Mouse (Mus musculus): ENCODE measurements around the gene Selenoh. TPM values are rescaled to one million over a fixed set of nuclear protein-coding genes. Genes with fewer than 3 reads are reported as not detected.
A peak's percentile ranks its signal among the peaks of the same experiment; 100 is the strongest.

Gene Selenoh
- total RNA-seq, 2 experiments from 2014 or later: 55.4 to 67.6 TPM

DNA sequence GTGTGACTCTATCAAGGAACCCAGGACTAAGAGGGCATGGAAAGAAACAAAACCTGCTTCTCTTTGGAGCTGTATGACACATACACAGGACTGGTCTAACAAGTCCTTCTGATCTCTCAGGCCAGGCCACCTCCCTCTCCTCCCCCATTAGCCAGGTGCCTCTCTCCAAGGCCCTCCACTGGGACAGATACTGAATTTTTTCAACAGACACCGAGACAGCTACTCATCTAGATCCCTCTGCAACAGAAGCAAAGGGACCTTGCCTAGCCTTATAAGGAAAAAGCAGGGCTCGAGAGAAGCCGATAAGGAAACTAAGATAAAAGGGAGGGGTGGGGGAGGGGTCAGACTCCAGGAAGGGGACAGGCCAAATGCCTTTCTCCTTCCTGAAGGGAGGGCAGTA is 37.6 kb downstream of the Selenoh start:
- peak; percentile 46 for DNase-seq

DNA sequence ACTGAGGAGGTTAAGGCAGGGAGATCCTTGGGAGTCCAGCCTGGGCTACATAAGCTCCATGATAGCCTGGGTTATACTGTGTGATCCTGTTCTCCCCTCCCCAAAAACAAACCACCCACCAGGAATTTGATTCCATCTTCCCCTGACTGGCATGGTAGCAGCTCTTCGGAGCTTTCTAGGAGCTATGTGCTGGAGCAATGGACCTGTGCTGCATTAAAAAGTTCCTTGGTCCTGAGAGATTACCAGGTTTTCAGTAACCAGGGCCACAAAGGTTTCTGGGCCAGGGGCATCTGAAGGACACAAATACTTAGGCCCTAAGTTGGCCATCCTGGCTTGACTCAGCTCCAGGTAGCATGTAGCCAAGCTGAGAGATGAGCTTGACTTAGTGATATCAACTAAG is 38.6 kb downstream of the Selenoh start:
- no peak for DNase-seq

DNA sequence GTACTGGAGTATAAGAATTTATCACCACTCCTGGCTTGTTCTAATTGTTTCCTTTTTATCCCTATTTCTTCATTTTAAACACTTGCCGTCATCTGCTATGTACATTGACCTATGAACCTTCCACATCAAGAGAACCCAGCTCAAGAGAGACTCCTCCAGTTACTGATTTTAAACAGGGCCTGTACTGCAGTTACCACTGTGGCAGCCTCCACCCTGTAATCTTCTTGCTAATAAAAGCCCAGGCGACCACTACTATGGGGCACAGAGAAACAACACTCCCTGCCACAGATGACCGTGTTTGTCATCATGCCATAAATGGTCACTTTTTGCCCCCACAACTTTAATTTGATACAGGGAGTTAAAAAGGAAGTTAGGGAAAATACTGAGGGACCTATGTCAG is 43.5 kb downstream of the Selenoh start:
- no peak for DNase-seq

DNA sequence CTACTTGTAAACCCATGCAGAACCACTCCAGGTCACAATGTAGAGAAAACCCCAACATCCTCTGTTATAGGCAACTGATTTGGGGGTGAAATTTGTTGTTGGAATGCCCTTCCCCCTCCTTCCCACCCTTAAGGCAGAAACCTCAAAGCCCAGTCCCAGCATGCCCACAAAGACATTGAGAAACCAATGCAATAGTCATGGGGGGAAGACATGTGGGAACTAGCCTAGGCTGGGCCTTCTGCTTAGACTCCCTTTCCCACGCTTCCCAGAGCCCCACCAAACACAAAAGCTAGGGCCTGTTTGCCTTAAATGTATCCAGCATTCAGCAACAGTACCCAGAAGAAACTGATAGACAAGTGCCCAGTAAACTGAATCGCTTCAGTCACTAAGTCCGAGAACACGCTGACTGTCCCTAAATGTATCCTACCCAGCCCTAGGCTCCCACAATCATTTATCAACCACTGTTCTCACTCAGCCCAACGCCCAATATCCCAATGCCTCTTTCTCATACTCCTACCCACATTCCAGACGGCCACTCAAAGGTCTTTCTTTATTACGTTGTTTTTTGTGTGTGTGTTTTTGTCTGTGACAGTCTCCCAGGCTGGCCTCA is 44.1 kb downstream of the Selenoh start:
- DNase-seq: no peak

DNA sequence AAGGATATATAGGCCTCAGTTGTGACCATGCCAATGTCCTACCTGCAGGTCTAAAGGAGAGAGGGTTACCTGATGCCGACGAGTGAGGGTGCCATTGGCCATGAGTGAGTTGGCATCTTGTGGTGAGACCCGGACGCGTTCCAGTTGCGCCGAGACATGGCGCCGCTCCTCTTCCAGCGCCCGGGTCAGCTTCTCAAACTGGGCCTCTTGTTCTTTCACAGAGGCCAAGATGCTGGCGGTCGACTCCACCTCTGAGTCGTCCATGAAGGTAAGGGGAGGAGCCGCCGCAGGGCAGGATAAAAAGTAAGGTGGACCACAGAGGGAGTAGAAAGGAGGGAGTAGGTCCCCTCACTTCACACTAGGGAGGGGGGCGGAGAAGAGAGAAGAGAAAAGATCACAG is 46.4 kb downstream of the Selenoh start:
- no peak for DNase-seq

DNA sequence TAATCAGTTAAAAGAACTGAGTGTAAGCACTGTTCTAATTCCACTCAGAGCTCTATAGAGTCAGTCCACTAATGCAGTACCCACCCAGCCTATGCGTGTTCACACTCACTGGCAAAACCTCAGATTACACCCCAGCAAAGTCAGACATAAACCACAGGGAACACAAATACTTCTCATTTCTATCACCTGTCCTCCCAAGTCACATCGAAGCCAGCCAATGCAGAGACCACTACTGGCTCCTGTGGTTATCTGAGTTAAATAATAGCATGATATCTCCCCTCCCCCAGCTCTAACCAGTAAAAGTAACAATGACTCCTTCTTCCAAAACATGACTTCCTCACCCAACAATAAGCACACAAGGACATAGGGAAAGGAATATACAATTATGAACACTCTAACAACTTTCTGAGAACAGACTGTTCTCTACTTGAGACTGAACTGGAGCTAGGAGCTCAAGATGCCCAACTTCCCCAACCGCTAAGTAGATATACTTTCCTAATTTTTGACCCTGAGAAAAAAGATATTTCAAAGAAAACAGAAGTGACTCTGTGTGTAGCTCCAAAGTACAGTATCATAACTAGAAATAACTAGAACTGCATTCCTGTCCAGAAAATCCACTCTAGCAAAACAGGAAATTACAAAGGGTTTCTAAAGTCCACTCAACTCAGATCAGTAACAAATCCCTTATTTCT is 47.0 kb downstream of the Selenoh start:
- DNase-seq: no peak

DNA sequence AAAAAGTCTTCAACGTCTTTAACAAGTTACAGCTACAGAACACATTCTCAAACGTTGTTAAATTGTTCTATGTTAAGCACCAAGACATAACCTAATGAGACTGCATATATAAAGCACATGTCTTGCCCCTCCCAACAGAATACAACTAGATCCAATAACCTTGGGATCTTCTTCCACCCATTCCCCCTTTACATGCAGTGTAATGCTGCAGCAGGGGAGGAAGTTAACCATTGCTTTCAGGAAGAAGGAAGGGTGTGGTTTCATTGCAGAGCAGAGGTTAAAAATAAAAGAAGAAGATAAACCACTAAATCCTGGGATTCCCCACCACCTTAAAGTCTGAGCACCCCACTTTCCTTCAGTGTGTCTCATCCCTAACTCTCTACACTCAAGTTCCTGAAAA is 47.9 kb downstream of the Selenoh start:
- DNase-seq: no peak

DNA sequence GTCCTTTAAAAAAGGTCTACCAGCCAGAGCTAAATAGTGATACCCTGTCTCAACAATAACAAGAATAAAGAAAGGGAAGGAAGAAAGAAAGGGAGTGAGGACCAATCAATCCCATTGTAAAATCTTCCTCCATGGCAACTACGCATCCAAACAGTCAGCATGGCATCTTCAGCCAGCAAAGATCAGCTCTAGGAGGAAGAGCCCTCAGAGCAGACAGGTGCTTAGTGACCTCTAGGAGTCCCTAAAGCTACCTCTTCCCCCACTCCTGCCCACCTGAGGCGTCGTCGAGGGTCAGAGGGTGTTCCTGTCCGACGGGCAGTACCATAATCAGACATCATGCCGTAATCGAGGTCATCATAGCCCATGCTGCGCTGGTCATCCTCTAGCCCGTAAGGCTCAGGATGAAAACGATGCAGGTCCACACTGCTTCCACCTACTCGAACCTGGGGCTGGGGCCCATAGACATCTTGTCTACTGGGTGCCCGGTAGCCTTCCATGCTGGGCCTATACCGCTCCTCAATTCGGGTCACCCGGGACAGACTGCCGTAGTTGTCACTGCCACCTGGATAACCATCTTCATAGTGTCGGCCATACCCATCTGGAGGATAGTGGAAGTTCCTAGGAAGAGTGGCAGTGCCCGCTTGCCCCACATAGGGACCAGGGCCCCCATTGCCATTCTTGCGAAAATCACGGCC is 50.8 kb downstream of the Selenoh start:
- no peak for DNase-seq

Other genes starting within 250 kb of the Selenoh start
- gene Calcrl, start 245.4 kb downstream of the Selenoh start, total RNA-seq (2021): 10 to 100 TPM; 32.0 to 33.9 TPM
- 10 to 100 TPM; 37.4 to 47.0 TPM for gene Tfpi, start 194.0 kb downstream of the Selenoh start, total RNA-seq (2021)
- 100 to 1,000 TPM; 112 to 126 TPM for gene Ctnnd1, start 20.0 kb downstream of the Selenoh start, total RNA-seq (2021)
- under 1 TPM in 1 of 2 experiments, not detected in 1; 0.15 TPM for gene Btbd18, start 11.7 kb downstream of the Selenoh start, total RNA-seq (2021)
- gene Gm28635, start 7.3 kb upstream of the Selenoh start, total RNA-seq (2021): not detected
- 10 to 100 TPM; 18.3 to 19.5 TPM for gene Med19, start 7.6 kb upstream of the Selenoh start, total RNA-seq (2021)
- gene Tmx2, start 8.4 kb upstream of the Selenoh start, total RNA-seq (2021): 100 to 1,000 TPM in 1 of 2 experiments, 10 to 100 TPM in 1; 92.0 to 107 TPM
- gene Zdhhc5, start 44.4 kb upstream of the Selenoh start, total RNA-seq (2021): 10 to 100 TPM; 48.9 to 49.5 TPM
- 10 to 100 TPM; 15.5 to 15.9 TPM for gene Clp1, start 56.6 kb upstream of the Selenoh start, total RNA-seq (2021)
- gene Ypel4, start 63.3 kb upstream of the Selenoh start, total RNA-seq (2021): 1 to 10 TPM; 4.2 to 7.9 TPM
- gene Gm19426, start 72.9 kb upstream of the Selenoh start, total RNA-seq (2021): 1 to 10 TPM; 3.1 to 7.9 TPM
- gene Serping1, start 104.7 kb upstream of the Selenoh start, total RNA-seq (2021): 100 to 1,000 TPM in 1 of 2 experiments, 10 to 100 TPM in 1; 79.2 to 110 TPM
- 10 to 100 TPM; 29.5 to 31.3 TPM for gene Ube2l6, start 128.1 kb upstream of the Selenoh start, total RNA-seq (2021)
- 10 to 100 TPM in 1 of 2 experiments, 1 to 10 TPM in 1; 3.8 to 21.0 TPM for gene Smtnl1, start 151.9 kb upstream of the Selenoh start, total RNA-seq (2021)
- gene Timm10, start 156.2 kb upstream of the Selenoh start, total RNA-seq (2021): 10 to 100 TPM; 66.0 to 69.7 TPM
- gene Slc43a1, start 168.1 kb upstream of the Selenoh start, total RNA-seq (2021): 1 to 10 TPM; 7.9 to 8.0 TPM
- 1 to 10 TPM; 1.3 to 2.1 TPM for gene Rtn4rl2, start 215.9 kb upstream of the Selenoh start, total RNA-seq (2021)

Data from adrenal gland, postnatal 10 days (tissue).